Mouse (Mus musculus): ENCODE results near the gene Rbm20. TPM values are rescaled to one million over a fixed set of nuclear protein-coding genes. Genes with fewer than 3 reads are reported as not detected.

Rbm20 gene
- polyA plus RNA-seq, 1 experiment from 2014 or later: 4.0 TPM

DNA sequence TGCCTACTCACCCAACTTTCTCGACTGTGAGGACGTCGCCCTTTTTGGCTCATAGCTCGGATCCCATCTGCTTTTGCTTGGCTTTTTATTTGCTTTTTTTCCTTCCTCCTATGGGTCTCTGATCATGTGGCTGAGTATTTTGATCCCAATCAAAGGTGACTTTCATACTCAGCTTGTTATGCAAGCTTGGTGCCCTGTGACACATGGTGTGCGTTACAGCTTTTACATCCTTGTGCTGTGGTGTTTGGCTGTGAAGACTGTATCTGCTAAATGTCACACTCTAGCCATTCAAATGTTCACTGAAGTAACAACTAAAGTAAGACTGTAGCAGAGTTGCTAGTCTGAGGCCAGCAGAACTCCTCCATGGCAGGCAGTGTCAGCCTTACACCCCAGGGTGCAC lies 109.7 kb downstream of the Rbm20 start:
- Histone ChIP-seq H3K4me3 (no peak overlapping the region), H3K9ac (no peak overlapping the region), H3K27me3 (no peaks in the 10 kb centered on the region), H3K9me3 (no peaks in the 10 kb centered on the region), H3K27ac (peak overlapping the region; percentile 14), H3K4me2 (no peak overlapping the region), H3K4me1 (peaks cover 22% of the 10 kb centered on the region), H3K36me3 (no peaks in the 10 kb centered on the region)
- ATAC-seq (ENCODE audit: insufficient number of reproducible peaks, low FRiP score, low TSS enrichment, low read depth): no peak
- 20% methylated on average over 5 of the region's 5 CpGs for WGBS

DNA sequence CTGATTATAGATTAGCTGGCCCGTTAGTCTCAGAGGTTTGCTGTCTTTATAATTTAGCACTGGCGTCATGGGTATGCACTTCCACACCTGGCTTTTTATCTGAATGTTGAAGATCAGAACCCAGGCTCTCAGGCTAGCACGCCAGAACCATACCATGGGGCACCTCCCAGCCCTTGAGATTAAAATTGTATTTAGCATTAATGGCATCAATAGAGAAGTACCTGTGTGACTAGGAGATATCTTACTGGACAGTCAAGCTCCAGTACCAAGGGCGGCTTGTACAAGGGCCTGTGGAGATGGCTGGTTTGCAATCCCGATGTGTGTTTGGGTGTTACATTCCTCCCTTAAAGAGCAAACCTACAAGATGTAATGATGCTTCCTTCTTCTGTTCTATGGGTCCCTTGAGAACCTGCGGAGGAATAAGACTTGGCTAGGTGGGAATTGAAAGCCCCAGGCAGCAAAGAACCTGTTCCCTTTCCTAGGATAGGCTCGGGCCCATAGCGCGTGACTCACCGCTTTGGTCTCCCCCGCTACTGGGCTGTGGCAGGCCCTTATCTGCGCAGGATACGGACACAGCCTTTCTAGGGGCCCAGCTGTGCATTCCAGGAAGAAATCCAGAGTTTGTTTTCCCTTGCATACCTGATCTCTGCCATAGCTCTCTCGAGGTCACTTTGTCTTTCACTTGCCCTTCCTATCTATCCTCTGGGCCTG lies 111.7 kb downstream of the Rbm20 start:
- Histone ChIP-seq H3K4me3 (no peak overlapping the region), H3K9me3 (no peaks in the 10 kb centered on the region), H3K4me2 (no peak overlapping the region), H3K27me3 (no peaks in the 10 kb centered on the region), H3K9ac (no peak overlapping the region), H3K4me1 (peaks cover 29% of the 10 kb centered on the region), H3K36me3 (no peaks in the 10 kb centered on the region), H3K27ac (no peak overlapping the region)
- WGBS: 81% methylated on average over 14 of the region's 14 CpGs
- no peak for ATAC-seq (ENCODE audit: insufficient number of reproducible peaks, low FRiP score, low TSS enrichment, low read depth)

DNA sequence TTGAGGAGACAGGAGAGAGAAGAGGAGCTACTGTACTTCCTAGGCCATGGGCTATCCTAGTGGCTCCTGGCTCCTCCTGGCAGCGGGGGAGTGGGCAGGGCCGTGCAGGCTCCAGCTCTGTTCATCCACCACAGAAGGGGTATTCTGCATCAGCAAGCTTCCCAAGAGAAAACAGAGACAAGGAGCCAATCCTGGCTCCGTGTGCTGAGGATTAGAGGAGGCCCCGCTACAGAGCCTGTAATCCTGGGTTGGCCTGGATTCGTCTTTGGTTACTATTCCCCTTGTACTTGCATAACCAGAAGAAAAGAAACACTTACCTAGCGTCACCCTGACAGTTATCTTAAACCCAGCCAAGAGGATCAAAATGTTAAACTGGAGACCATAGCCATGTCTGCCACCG lies 112.5 kb downstream of the Rbm20 start:
- Histone ChIP-seq H3K4me3 (no peak overlapping the region), H3K27ac (no peak overlapping the region), H3K9me3 (no peaks in the 10 kb centered on the region), H3K27me3 (no peaks in the 10 kb centered on the region), H3K4me2 (no peak overlapping the region), H3K4me1 (peaks cover 31% of the 10 kb centered on the region), H3K9ac (no peak overlapping the region), H3K36me3 (no peaks in the 10 kb centered on the region)
- ATAC-seq (ENCODE audit: insufficient number of reproducible peaks, low FRiP score, low TSS enrichment, low read depth): no peak
- 72% methylated on average over 7 of the region's 7 CpGs for WGBS

DNA sequence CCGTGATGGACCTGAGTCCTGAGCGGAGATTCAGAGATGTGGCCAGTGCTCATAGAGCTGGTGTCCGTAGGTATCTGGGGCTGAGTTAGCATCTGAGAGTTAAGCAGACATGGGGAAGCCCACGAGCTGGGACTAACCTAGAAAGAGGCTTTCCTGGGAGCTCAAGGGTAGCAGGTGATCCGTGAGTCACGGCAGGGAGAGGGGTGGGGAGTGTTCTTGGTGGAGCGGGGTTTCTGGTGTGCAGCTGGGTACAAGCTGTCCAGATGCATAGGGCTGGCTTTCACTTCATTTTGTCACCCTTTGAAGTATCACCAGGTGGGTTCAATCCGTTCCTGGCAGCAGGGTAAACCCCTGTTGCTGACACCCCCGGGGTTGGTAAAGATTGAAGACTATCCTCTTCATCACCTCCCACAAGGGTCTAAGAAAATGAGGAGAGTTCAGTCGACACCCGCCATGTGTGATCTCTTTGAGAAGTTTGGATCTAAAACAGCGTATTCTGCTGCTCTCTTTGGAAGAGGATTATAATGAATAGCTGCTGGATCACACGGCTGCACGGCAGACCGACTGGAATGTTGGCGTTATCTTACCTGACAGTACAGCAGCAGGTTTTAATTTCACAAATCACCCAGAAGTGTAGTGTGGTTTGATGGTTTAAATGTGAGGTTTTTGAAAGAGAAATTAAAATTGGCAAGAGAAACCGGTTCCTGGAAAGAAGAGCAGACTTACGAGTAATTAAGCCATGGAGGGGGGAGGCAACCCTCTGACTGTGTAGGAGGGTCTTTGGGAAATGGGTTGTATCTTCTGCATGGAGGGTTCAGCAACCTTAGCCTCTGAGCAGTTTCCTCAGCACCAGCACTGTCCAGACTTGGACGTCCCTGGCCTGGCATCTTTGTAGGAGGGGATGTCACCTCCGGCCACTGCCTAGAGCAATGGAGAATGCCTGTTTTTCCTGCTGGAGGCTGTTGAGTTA lies 114.9 kb downstream of the Rbm20 start:
- Histone ChIP-seq H3K9me3 (no peaks in the 10 kb centered on the region), H3K27me3 (no peaks in the 10 kb centered on the region), H3K9ac (no peak overlapping the region), H3K4me1 (peaks cover 27% of the 10 kb centered on the region), H3K36me3 (no peaks in the 10 kb centered on the region), H3K4me3 (no peak overlapping the region), H3K4me2 (0 out of 2 replicates have a peak overlapping the region, but pooled peaks have one; percentile 14), H3K27ac (peak overlapping the region; percentile 66)
- ATAC-seq (ENCODE audit: insufficient number of reproducible peaks, low FRiP score, low TSS enrichment, low read depth): peak; percentile 54; the same call in 1 of the 2 replicates
- WGBS: 34% methylated on average over 20 of the region's 20 CpGs

DNA sequence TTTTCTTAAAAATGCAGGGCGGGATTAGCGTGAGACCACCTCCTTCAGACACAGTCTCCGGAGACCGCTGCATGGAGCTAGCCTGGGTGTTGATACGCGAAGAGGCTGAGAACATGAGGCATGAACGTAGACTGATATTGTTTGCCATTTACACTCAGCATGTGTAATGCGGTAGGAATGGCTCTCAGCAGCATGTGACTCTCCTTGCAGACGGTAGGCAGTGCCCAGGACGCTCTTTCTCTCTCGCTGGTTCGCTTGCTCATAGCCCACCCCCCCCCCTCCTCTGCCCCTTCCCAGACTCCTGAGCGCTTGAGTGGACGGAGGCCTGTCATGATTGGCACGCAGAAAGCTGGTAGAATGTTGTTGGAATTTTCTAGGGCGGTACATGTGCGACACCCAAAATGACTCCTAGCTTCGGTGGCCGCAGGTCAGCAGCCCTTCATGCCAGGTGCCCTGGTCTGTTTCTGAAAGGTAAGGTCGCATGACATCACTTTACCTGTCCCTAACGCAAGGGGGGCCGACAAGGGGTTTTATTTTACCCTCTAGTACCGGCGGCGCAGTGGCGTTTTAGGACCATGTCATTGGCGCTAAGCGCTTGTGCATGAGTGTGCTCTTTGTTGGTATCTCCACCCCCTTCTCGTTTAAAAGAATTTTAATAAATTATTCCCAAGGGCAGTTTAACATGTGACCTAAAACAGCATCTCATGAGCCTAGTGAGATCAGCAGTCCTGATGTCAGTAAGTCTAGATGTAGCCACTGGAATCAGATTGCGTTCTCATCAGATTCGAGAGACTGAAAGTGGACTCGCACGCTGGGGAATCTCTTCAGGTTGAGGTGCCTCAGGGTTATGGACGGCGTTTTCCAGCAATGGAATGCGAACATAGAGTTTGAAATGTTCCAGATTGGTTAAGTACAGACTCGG lies 116.1 kb downstream of the Rbm20 start:
- Histone ChIP-seq H3K36me3 (no peaks in the 10 kb centered on the region), H3K27ac (0 out of 2 replicates have a peak overlapping the region, but pooled peaks have one; percentile 4), H3K4me3 (no peak overlapping the region), H3K4me2 (no peak overlapping the region), H3K9ac (no peak overlapping the region), H3K9me3 (no peaks in the 10 kb centered on the region), H3K4me1 (peaks cover 24% of the 10 kb centered on the region), H3K27me3 (no peaks in the 10 kb centered on the region)
- 73% methylated on average over 37 of the region's 37 CpGs for WGBS
- no peak for ATAC-seq (ENCODE audit: insufficient number of reproducible peaks, low FRiP score, low TSS enrichment, low read depth)

DNA sequence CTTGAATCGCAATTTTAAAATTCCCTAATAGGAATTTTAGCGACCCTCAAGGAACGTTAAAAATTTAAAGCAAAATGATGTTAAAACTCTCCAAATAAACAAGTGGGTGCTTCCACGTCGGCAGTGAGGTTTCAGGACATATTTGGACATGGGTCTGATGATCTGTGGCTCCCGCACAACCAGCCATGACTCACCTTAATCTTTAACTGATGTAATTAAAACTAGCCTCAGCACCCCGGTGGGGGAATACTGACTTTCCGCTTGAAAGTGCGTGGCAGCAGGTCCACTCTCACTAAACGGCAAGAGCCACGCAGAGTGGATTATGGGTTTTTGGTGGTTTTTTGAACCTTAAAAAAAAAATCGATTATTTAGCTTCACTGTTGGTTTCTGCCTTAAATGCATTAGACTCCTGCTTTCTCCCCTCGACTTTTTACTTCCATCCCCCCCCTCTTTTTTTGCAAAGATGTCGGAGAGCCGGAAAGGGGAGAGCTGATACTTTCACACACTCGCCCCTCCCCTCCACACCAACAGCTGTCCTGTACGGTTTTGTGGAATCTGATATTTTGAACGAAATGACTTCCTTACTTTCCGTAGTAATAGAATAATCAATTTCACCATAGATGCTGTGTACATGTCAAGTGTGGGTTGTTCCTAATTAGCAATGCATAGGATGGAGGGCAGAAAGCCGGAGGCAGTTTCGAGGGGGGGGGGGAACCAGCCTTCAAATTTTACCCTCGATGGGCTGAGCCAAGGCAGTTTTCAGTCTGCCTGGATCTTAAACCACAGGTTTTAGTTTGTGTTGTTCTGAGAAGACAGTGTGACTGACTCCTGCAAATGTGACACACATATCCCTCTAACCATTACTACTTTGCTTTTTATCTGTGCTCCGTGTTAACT lies 117.1 kb downstream of the Rbm20 start:
- H3K4me1 ChIP-seq: peaks cover 24% of the 10 kb centered on the region
- no peak overlapping the region for H3K9ac ChIP-seq
- no peak overlapping the region for H3K4me3 ChIP-seq
- no peak for ATAC-seq (ENCODE audit: insufficient number of reproducible peaks, low FRiP score, low TSS enrichment, low read depth)
- H3K9me3 ChIP-seq: no peaks in the 10 kb centered on the region
- WGBS: 46% methylated on average over 23 of the region's 23 CpGs
- no peaks in the 10 kb centered on the region for H3K36me3 ChIP-seq
- H3K4me2 ChIP-seq: no peak overlapping the region
- H3K27ac ChIP-seq: 0 out of 2 replicates have a peak overlapping the region, but pooled peaks have one; percentile 9
- H3K27me3 ChIP-seq: no peaks in the 10 kb centered on the region

DNA sequence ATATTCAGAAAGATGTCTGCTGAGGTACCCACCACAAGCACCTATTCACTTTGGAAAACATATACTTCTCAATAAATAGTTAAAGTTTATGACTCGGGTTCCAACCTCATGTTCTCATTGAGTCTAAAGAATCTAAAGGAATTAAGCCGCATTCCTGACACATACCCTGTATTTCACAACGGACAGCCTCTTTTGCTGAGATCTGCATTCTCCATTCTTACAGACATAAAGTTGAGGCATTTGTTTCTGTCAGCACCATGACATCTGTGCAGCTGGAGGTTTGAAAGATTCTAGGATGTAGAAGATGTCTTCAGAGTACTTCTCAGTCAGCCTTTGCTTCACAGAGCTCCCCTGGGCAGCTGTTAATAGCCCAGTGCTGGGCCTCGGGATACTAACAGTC lies 117.9 kb downstream of the Rbm20 start:
- Histone ChIP-seq H3K4me3 (no peak overlapping the region), H3K9ac (no peak overlapping the region), H3K9me3 (no peaks in the 10 kb centered on the region), H3K27ac (0 out of 2 replicates have a peak overlapping the region, but pooled peaks have one; percentile 9), H3K4me1 (peaks cover 22% of the 10 kb centered on the region), H3K4me2 (no peak overlapping the region), H3K36me3 (no peaks in the 10 kb centered on the region), H3K27me3 (no peaks in the 10 kb centered on the region)
- ATAC-seq (ENCODE audit: insufficient number of reproducible peaks, low FRiP score, low TSS enrichment, low read depth): no peak
- WGBS: 41% methylated on average over 4 of the region's 4 CpGs

DNA sequence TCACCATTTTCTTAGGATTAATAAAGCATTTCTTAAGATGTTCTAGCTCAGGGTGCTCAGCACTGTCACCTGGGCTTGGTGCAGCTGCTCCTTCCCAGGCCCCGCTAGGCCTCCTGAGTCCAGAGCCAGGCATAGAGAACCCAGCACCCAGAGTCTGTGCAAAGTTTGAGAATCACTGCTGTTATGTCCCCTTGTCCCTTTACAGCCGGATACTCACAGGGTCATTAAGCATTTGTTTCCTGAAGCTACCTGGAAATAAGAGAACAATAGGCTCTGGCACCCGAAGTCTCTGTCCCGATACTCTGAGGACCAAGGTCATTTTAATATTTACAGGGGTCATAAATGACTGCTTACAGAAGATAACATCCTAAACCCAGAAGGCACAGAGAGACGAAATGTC lies 118.9 kb downstream of the Rbm20 start:
- WGBS: 73% methylated on average over 5 of the region's 5 CpGs
- Histone ChIP-seq H3K27me3 (no peaks in the 10 kb centered on the region), H3K4me3 (no peak overlapping the region), H3K9ac (no peak overlapping the region), H3K36me3 (no peaks in the 10 kb centered on the region), H3K9me3 (no peaks in the 10 kb centered on the region), H3K4me1 (peaks cover 26% of the 10 kb centered on the region), H3K4me2 (no peak overlapping the region), H3K27ac (no peak overlapping the region)
- no peak for ATAC-seq (ENCODE audit: insufficient number of reproducible peaks, low FRiP score, low TSS enrichment, low read depth)

DNA sequence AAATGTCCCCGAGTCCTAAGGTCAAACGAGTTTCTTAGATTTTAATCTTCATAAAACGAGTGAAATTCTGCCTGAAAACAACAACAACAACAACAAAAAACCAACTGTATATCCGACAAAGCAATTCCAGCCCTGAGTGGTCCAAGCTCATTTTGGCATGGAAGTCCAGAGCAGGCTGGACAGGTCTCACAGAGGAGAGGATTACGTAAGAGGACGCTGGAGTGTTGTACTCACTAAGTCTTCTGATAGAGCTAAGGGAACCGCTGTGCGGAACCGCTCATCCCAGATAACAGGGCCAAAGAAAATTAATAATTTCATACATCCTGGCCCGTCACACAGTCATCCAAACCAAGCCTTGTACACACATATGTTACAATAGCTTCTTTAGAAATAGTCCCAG lies 120.7 kb downstream of the Rbm20 start:
- H3K9me3 ChIP-seq: no peaks in the 10 kb centered on the region
- no peaks in the 10 kb centered on the region for H3K36me3 ChIP-seq
- no peak overlapping the region for H3K4me3 ChIP-seq
- H3K27me3 ChIP-seq: no peaks in the 10 kb centered on the region
- no peak overlapping the region for H3K9ac ChIP-seq
- peaks cover 14% of the 10 kb centered on the region; the same call in 1 of the 2 replicates for H3K4me1 ChIP-seq
- 78% methylated on average over 10 of the region's 10 CpGs for WGBS
- H3K4me2 ChIP-seq: no peak overlapping the region
- H3K27ac ChIP-seq: no peak overlapping the region
- ATAC-seq (ENCODE audit: insufficient number of reproducible peaks, low FRiP score, low TSS enrichment, low read depth): no peak

DNA sequence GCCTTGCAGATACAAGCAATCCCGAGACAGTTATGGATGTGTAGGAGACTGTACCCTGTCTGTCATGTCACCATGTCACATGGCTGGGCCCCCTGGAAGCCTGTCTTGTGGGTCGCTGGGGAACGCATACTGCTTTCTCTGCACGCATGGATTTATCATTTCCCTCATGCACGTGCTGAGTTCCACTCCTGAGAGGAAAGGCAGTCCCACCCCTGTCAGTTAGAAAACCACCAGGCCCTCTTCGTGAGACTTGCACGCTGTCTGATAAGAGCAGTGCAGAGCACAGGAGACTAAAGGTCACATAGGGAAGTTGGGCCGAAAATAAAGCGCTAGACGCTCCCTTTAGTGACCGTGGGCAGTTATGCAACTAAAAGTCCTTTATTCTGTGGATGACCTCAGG lies 122.8 kb downstream of the Rbm20 start:
- no peak for ATAC-seq (ENCODE audit: insufficient number of reproducible peaks, low FRiP score, low TSS enrichment, low read depth)
- 0 out of 2 replicates have a peak overlapping the region, but pooled peaks have one; percentile 43 for H3K27ac ChIP-seq
- no peak overlapping the region for H3K4me2 ChIP-seq
- H3K9ac ChIP-seq: no peak overlapping the region
- H3K36me3 ChIP-seq: no peaks in the 10 kb centered on the region
- H3K4me1 ChIP-seq: peaks cover 9% of the 10 kb centered on the region; the same call in 1 of the 2 replicates
- no peak overlapping the region for H3K4me3 ChIP-seq
- no peaks in the 10 kb centered on the region for H3K27me3 ChIP-seq
- WGBS: 68% methylated on average over 11 of the region's 11 CpGs
- H3K9me3 ChIP-seq: no peaks in the 10 kb centered on the region

Measured in limb, embryonic 15.5 days (tissue).